Mouse (Mus musculus) mouse trophoblast stem cell (cell line): ENCODE results near the gene Eif3d.

Experiments
- in situ Hi-C, 2 experiments: fragments of 300-500 bp; cut with MseI, MboI; formaldehyde crosslinking; loops; 2 replicates in 1 of 2; 3 replicates in 1 of 2; pipeline ENCODE4 v1.15.1; 2025

Gene Eif3d

DNA sequence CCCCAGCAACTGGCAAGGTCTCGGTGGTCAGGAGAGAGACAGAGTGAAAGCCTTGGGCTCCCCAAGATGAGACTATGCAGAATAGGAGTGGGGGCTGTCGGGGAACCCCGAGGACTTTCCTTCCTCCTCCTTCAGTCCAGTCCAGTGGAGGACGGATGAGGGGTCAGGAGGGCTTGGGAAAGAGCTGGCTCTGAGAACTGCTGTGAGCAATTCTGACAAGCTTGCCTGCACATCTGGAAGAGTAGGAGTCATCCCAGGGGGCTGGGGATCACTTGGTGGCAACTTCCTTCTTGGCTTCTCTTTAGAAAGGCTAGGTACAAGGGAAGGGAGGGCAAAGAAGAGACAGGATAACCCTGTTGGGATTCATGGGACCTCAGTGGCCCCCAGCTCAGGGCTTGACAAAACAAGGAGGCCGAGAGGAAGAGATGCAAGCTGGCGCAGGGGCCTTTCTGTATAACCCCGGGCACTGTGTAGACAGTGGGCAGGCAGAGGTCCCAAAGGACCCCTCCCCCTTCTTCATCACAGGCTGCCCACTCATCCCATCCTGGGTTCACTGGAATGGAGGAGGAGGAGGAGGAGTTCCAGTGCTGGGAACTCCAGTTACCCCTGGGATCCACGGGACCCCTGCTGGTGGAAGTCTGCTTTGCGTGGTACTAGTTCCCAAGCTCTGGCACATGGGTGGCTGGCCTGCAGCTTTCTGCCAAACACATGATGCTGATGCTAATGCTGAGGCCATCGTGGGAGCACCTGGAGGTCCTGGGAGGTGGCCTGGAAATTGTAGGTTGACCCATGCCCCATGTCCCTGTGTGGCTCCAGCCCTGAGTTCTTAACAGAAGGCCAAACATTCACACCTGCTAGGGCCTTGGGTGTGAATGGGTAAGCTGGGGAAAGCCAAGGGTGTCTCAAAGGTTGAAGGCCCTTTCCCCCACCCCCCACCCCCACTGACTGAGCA lies 49.8 kb downstream of the Eif3d start:
- in situ Hi-C loops = loop anchor here in 1 of 2 experiments (5.0 kb wide), 1 partner anchor 148 kb away; no protein-coding TSS in a partner anchor

DNA sequence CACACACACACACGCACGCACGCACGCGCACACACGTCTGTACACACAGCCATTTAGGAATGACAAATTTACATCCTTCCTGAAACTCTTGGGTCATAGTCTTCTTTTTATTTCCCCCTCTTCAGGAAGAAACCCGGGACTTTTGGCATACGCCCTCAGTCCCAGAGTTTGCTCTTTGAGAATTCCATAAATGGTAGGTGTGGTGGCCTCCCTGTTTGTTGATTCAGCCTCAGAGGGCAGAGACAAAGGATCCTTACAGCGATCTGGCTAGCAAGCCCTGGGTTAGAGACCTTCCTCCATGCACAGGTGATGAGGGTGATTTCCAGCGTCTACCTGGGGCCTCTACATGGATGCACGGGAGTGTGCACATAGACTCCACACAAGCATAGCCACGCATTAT lies 51.2 kb downstream of the Eif3d start:
- in situ Hi-C loops = loop anchor here in 1 of 2 experiments (10.0 kb wide), 2 partner anchors 75 to 145 kb away; partner anchors contain the start of gene Myh9

DNA sequence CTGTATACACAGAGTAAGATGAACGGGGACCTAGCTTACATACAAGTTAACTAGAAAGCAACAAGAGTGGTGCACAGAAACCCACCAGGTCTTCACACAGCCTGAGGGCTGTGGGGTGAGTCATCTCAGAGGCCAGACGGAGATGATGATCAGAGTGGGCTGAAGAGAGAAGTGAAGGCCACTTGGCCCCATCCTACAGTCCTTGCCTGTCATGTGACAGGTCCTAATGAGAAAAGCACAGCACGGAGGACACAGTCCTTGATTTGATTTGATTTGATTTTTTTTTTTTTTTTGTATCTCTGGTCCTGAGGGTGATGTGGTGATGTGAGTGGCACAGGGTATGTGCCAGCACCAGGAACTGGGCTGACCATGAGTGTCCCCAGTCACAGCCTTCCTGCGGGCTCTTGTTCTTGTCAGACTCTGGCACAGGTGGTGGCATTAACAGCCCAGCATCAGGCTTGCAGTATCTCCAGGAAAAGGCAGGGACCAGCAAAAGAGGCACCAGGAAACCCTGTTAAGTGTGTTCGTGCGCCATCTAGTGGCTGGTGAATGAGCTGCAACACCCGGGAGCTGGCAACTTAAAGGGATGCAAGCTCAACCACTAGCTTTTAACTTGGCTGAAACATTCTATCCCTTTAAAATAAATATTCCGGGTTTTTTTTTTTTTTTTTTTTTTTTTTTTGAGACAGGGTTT lies 53.6 kb downstream of the Eif3d start:
- in situ Hi-C loops = loop anchor here in 1 of 2 experiments (10.0 kb wide), 2 partner anchors 72 to 142 kb away; partner anchors contain the start of gene Myh9

DNA sequence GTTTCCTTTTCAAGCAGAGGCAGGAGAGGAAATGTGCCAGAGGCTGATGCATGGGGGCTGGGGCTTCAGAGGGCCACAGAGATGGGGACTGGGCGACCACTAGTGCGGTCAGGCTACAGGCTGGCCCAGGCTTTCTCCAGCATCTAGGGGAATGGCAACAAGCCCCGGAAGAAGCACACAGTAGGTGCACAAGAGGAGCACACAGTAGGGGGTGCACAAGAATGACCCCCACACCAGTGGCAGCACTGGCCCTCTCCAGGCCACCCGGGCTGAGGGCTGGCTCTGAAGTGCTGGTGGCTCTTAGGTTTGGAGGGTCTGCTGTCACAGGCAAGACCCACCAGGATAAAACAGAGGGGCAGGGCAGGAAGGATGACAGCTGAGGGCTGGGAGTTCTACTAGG lies 55.3 kb downstream of the Eif3d start:
- in situ Hi-C loops = loop anchor here in 1 of 2 experiments (10.0 kb wide), 2 partner anchors 70 to 140 kb away; partner anchors contain the start of gene Myh9

GRCm38 (mm10) chr15:77914507-77914906 lies 56.1 kb downstream of the Eif3d start:
- in situ Hi-C loops = loop anchor here in 1 of 2 experiments (10.0 kb wide), 2 partner anchors 70 to 140 kb away; partner anchors contain the start of gene Myh9

- in situ Hi-C loops = loop anchor here in 1 of 2 experiments (10.0 kb wide), 2 partner anchors 68 to 138 kb away; partner anchors contain the start of gene Myh9
These were observed 57.6 kb downstream of the Eif3d start for GRCm38 (mm10) chr15:77913054-77913453.

- in situ Hi-C loops = loop anchor here in 1 of 2 experiments (10.0 kb wide), 2 partner anchors 68 to 138 kb away; partner anchors contain the start of gene Myh9
These were observed 58.0 kb downstream of the Eif3d start for GRCm38 (mm10) chr15:77912585-77912984.

DNA sequence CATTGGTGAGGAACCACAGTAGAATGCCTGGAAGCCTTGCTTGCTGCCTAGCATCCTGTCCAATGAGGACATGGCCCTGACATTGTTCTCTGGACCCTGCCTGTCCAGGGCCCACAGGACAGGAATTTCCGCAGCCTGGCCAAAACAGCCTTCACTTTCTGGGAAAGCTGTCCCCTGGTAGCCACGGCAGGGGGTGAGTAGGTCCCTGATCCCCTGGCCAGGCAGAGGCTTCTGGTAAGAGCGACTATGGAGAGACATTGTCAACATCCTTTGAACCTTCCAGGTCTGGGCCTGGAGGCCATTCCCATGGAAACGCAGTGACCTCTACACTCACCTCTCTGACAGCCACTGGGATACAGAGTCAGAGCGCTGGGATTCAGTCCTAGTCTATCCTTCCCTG lies 58.6 kb downstream of the Eif3d start:
- in situ Hi-C loops = loop anchor here in 1 of 2 experiments (10.0 kb wide), 2 partner anchors 67 to 137 kb away; partner anchors contain the start of gene Myh9

GRCm38 (mm10) chr15:77911065-77911464 lies 59.5 kb downstream of the Eif3d start:
- in situ Hi-C loops = loop anchor here in 1 of 2 experiments (10.0 kb wide), 2 partner anchors 66 to 136 kb away; partner anchors contain the start of gene Myh9
